8 mouse cellular contexts compared by ENCODE assay signal in the genomic region with DNA sequence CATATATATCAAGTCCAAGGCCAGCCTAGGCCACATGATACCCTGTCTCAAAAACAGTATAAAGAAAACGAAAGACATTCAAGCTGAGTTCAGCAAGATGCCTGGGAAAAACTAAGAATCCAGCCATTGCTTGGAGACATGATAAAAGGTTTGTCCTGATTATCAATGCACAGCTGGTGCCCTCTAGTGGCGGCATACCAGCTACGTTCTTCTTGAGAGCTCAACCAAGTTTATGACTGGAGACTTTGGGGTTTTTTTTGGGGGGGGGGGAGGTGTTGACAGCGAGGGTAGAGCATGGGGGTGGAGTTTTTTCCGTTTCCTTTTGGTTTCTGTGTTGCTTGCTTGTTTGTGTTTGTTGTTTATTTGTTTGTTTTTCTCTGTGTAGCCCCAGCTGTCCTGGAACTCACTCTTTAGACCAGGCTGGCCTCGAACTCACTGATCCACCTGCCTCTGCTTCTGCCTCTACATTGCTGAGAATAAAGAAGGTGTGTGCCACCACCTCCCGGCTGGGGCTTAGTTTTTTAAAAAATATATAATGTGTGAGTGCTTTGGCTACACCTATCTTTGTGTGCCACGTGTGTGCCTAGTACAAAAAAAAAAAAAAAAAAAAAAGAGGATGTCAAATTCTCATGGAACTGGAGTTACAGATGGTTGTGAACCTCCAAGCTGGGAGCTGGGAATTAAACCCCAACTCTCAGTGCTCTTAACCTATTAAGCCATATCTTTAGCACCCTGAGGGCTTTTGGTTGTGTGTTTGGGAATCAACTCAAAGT. TPM values are rescaled to one million over a fixed set of nuclear protein-coding genes. Genes with fewer than 3 reads are reported as not detected.
DNase-seq lines count a peak whose midpoint lies in the region; ATAC-seq and TF ChIP-seq lines count a peak whose summit lies in the region.

No protein-coding gene starts in this region.

- H3K27ac ChIP-seq in forebrain, embryonic 14.5 days (ENCODE audit: low read depth, low read length) = no peak overlapping the region
- H3K27ac ChIP-seq in forebrain, embryonic 13.5 days = no peak overlapping the region
- no peak overlapping the region for H3K27ac ChIP-seq in ES-Bruce4 (ENCODE audit: insufficient read depth, low read length)
- no peak overlapping the region for H3K27ac ChIP-seq in lung, embryonic 14.5 days (ENCODE audit: low read depth)

- TF ChIP-seq EP300 in ES-Bruce4 (IDR thresholded peaks at IDR 0.05; ENCODE audit: insufficient read depth, low read depth, low read length) = no peak

- H3K9ac ChIP-seq in forebrain, embryonic 14.5 days (ENCODE audit: low read length) = no peak overlapping the region
- no peak overlapping the region for H3K9ac ChIP-seq in forebrain, embryonic 13.5 days
- no peak overlapping the region for H3K9ac ChIP-seq in ES-Bruce4 (ENCODE audit: low read depth, poor library complexity, severe bottlenecking)
- no peak overlapping the region for H3K9ac ChIP-seq in lung, embryonic 14.5 days

- peak; percentile 88 for DNase-seq in forebrain, embryonic 14.5 days (ENCODE audit: low spot score)
- peak; percentile 83 for DNase-seq in c-Kit-positive CD71-positive TER-119-negative erythroid progenitor cells, embryonic 14.5 days (ENCODE audit: low read depth)
- DNase-seq in frontal cortex, postnatal 36 days (ENCODE audit: low spot score in 2 of 2) = peak; percentile 64 to 84
- peak; percentile 82 to 95 for DNase-seq in kidney, postnatal 25 days
- DNase-seq in lung, embryonic 14.5 days = peak; percentile 90
- DNase-seq in skeletal muscle tissue, adult 2 months (ENCODE audit: low read depth, low spot score) = peak; percentile 67

- no peak overlapping the region for H3K4me2 ChIP-seq in forebrain, embryonic 14.5 days (ENCODE audit: low read length)
- H3K4me2 ChIP-seq in forebrain, embryonic 13.5 days = no peak overlapping the region
- H3K4me2 ChIP-seq in lung, embryonic 14.5 days = no peak overlapping the region

- H3K4me1 ChIP-seq in forebrain, embryonic 14.5 days (ENCODE audit: control insufficient read depth, insufficient read depth, low read length) = no peaks in the 10 kb centered on the region
- no peaks in the 10 kb centered on the region for H3K4me1 ChIP-seq in forebrain, embryonic 13.5 days
- H3K4me1 ChIP-seq in ES-Bruce4 (ENCODE audit: control insufficient read depth, insufficient read depth, low read length) = no peaks in the 10 kb centered on the region
- no peaks in the 10 kb centered on the region for H3K4me1 ChIP-seq in lung, embryonic 14.5 days (ENCODE audit: insufficient read depth)

- no peaks in the 10 kb centered on the region for H3K27me3 ChIP-seq in forebrain, embryonic 14.5 days (replicated peaks; ENCODE audit: control insufficient read depth, insufficient read depth, low read length)
- no peaks in the 10 kb centered on the region for H3K27me3 ChIP-seq in forebrain, embryonic 13.5 days
- H3K27me3 ChIP-seq in ES-Bruce4 (ENCODE audit: control insufficient read depth, insufficient read depth, low read length, poor library complexity, severe bottlenecking) = no peaks in the 10 kb centered on the region
- no peaks in the 10 kb centered on the region for H3K27me3 ChIP-seq in lung, embryonic 14.5 days (ENCODE audit: insufficient read depth, low read length)

- no peak for ATAC-seq in forebrain, embryonic 14.5 days
- no peak for ATAC-seq in forebrain, embryonic 13.5 days
- no peak for ATAC-seq in lung, embryonic 14.5 days (ENCODE audit: insufficient read depth)

- H3K4me3 ChIP-seq in forebrain, embryonic 14.5 days (ENCODE audit: low read depth, low read length) = no peak overlapping the region
- no peak overlapping the region for H3K4me3 ChIP-seq in forebrain, embryonic 13.5 days
- no peak overlapping the region for H3K4me3 ChIP-seq in ES-Bruce4 (ENCODE audit: low read depth, low read length)
- H3K4me3 ChIP-seq in lung, embryonic 14.5 days (ENCODE audit: low read depth, low read length) = no peak overlapping the region

- WGBS in forebrain, embryonic 14.5 days = 27% methylated on average over 8 of the region's 8 CpGs
- 27% methylated on average over 8 of the region's 8 CpGs for WGBS in forebrain, embryonic 13.5 days
- WGBS in lung, embryonic 14.5 days = 31% methylated on average over 8 of the region's 8 CpGs

- peak; percentile 36 for TF ChIP-seq CTCF in ES-Bruce4 (IDR thresholded peaks at IDR 0.05; ENCODE audit: low read depth, low read length)
- TF ChIP-seq CTCF in lung, embryonic 14.5 days (IDR thresholded peaks at IDR 0.05; ENCODE audit: low read depth) = peak; percentile 81

- TF ChIP-seq POLR2A in ES-Bruce4 (IDR thresholded peaks at IDR 0.05; ENCODE audit: insufficient read depth, low read length) = no peak

- H3K9me3 ChIP-seq in forebrain, embryonic 14.5 days (replicated peaks; ENCODE audit: control insufficient read depth, low read length) = no peaks in the 10 kb centered on the region
- H3K9me3 ChIP-seq in forebrain, embryonic 13.5 days (replicated peaks) = peaks cover 20% of the 10 kb centered on the region; the same call in 1 of the 2 replicates
- no peaks in the 10 kb centered on the region; the same call in none of the 2 replicates for H3K9me3 ChIP-seq in ES-Bruce4 (replicated peaks; ENCODE audit: control insufficient read depth, insufficient read depth, low read length, poor library complexity, severe bottlenecking)
- H3K9me3 ChIP-seq in lung, embryonic 14.5 days (ENCODE audit: low read depth, low read length) = no peaks in the 10 kb centered on the region; the same call in 1 of the 2 replicates

- no peaks in the 10 kb centered on the region for H3K36me3 ChIP-seq in forebrain, embryonic 14.5 days (ENCODE audit: control insufficient read depth, insufficient read depth, low read length)
- H3K36me3 ChIP-seq in forebrain, embryonic 13.5 days (ENCODE audit: poor library complexity, severe bottlenecking) = no peaks in the 10 kb centered on the region
- H3K36me3 ChIP-seq in ES-Bruce4 (ENCODE audit: control insufficient read depth, insufficient read depth, low read length, poor library complexity, severe bottlenecking) = no peaks in the 10 kb centered on the region
- H3K36me3 ChIP-seq in lung, embryonic 14.5 days (ENCODE audit: insufficient read depth) = no peaks in the 10 kb centered on the region

RNA-seq across cellular contexts. Expression of a gene that starts 3.9 kb away (rescaled TPM):
- polyA plus RNA-seq in forebrain, embryonic 14.5 days (2014; fragmentation: Nextera tagmentation; extraction: Ambion mirVana) = 0.89 and 1.3 TPM in 2 replicates
- 0.57 and 1.2 TPM in 2 replicates for polyA plus RNA-seq in forebrain, embryonic 13.5 days (2015; fragmentation: Nextera tagmentation; extraction: Ambion mirVana)
- polyA plus RNA-seq in ES-Bruce4 (2011; ENCODE audit: insufficient read depth, insufficient read length, low read depth, missing spikeins) = not detected in 2 replicates
- polyA plus RNA-seq in lung, embryonic 14.5 days (2014; fragmentation: Nextera tagmentation; extraction: Ambion mirVana) = 1.7 and 2.0 TPM in 2 replicates

RNA-seq across cellular contexts. Expression of a gene that starts 10.2 kb away (rescaled TPM):
- polyA plus RNA-seq in forebrain, embryonic 14.5 days (2014; fragmentation: Nextera tagmentation; extraction: Ambion mirVana) = 20.4 and 21.0 TPM in 2 replicates
- 14.0 and 15.5 TPM in 2 replicates for polyA plus RNA-seq in forebrain, embryonic 13.5 days (2015; fragmentation: Nextera tagmentation; extraction: Ambion mirVana)
- 3.3 and 4.6 TPM in 2 replicates for polyA plus RNA-seq in ES-Bruce4 (2011; ENCODE audit: insufficient read depth, insufficient read length, low read depth, missing spikeins)
- polyA plus RNA-seq in lung, embryonic 14.5 days (2014; fragmentation: Nextera tagmentation; extraction: Ambion mirVana) = 14.3 and 14.5 TPM in 2 replicates

RNA-seq across cellular contexts. Expression of a gene that starts 19.2 kb away (rescaled TPM):
- not detected in 2 replicates for polyA plus RNA-seq in forebrain, embryonic 14.5 days (2014; fragmentation: Nextera tagmentation; extraction: Ambion mirVana)
- polyA plus RNA-seq in forebrain, embryonic 13.5 days (2015; fragmentation: Nextera tagmentation; extraction: Ambion mirVana) = 0.06 TPM in 1 of 2 replicates, not detected in the other
- polyA plus RNA-seq in ES-Bruce4 (2011; ENCODE audit: insufficient read depth, insufficient read length, low read depth, missing spikeins) = not detected in 2 replicates
- 0.05 and 0.18 TPM in 2 replicates for polyA plus RNA-seq in lung, embryonic 14.5 days (2014; fragmentation: Nextera tagmentation; extraction: Ambion mirVana)

RNA-seq across cellular contexts. Expression of a gene that starts 23.4 kb away (rescaled TPM):
- 12.6 and 15.2 TPM in 2 replicates for polyA plus RNA-seq in forebrain, embryonic 14.5 days (2014; fragmentation: Nextera tagmentation; extraction: Ambion mirVana)
- 25.2 and 32.2 TPM in 2 replicates for polyA plus RNA-seq in forebrain, embryonic 13.5 days (2015; fragmentation: Nextera tagmentation; extraction: Ambion mirVana)
- 86.6 and 104 TPM in 2 replicates for polyA plus RNA-seq in ES-Bruce4 (2011; ENCODE audit: insufficient read depth, insufficient read length, low read depth, missing spikeins)
- 17.7 and 22.7 TPM in 2 replicates for polyA plus RNA-seq in lung, embryonic 14.5 days (2014; fragmentation: Nextera tagmentation; extraction: Ambion mirVana)

RNA-seq across cellular contexts. Expression of a gene that starts 41.4 kb away (rescaled TPM):
- polyA plus RNA-seq in forebrain, embryonic 14.5 days (2014; fragmentation: Nextera tagmentation; extraction: Ambion mirVana) = 9.4 and 10.8 TPM in 2 replicates
- polyA plus RNA-seq in forebrain, embryonic 13.5 days (2015; fragmentation: Nextera tagmentation; extraction: Ambion mirVana) = 13.7 and 17.1 TPM in 2 replicates
- 9.7 and 11.6 TPM in 2 replicates for polyA plus RNA-seq in ES-Bruce4 (2011; ENCODE audit: insufficient read depth, insufficient read length, low read depth, missing spikeins)
- polyA plus RNA-seq in lung, embryonic 14.5 days (2014; fragmentation: Nextera tagmentation; extraction: Ambion mirVana) = 11.2 and 13.8 TPM in 2 replicates
